Mouse (Mus musculus) forebrain, postnatal 0 days (tissue): ENCODE measurements around the gene Lig1. TPM values are rescaled to one million over a fixed set of nuclear protein-coding genes. Genes with fewer than 3 reads are reported as not detected.

Experiments used
- ATAC-seq: fragments of 200-750 bp; cut with Nextera tagmentation; 2 replicates; pipeline ENCODE4 v1.8.0; 2017; ENCODE audit warnings: mild to moderate bottlenecking, moderate library complexity
- DNase-seq: peaks from one replicate; pipeline ENCODE4 v3.0.0-alpha.2; 2015
- H3K27ac ChIP-seq: fragments of 300-500 bp; sonication (generic); 2 replicates; pipeline ENCODE4 v1.5.1; 2014; ENCODE audit warnings: low read depth, mild to moderate bottlenecking, antibody characterized with exemption, low read length, moderate library complexity, mixed read lengths
- H3K27me3 ChIP-seq: fragments of 300-500 bp; sonication (generic); 2 replicates; pipeline ENCODE4 v1.6.1; 2014; ENCODE audit warnings: mild to moderate bottlenecking, low read length, mixed read lengths; ENCODE audit not compliant: insufficient read depth
- H3K36me3 ChIP-seq: fragments of 300-500 bp; sonication (generic); 2 replicates; pipeline ENCODE4 v1.6.1; 2014; ENCODE audit warnings: mild to moderate bottlenecking, moderate library complexity; ENCODE audit not compliant: insufficient read depth
- H3K4me1 ChIP-seq: fragments of 300-500 bp; sonication (generic); 2 replicates; pipeline ENCODE4 v1.6.1; 2014; ENCODE audit warnings: antibody characterized with exemption; ENCODE audit not compliant: insufficient read depth
- H3K4me2 ChIP-seq: fragments of 300-500 bp; sonication (generic); 2 replicates; pipeline ENCODE4 v1.6.1; 2014; ENCODE audit warnings: low read depth, mild to moderate bottlenecking, moderate library complexity
- H3K4me3 ChIP-seq: fragments of 300-500 bp; sonication (generic); 2 replicates; pipeline ENCODE4 v1.5.1; 2014; ENCODE audit warnings: low read depth, low read length, mixed read lengths
- H3K9ac ChIP-seq: fragments of 300-500 bp; sonication (generic); 2 replicates; pipeline ENCODE4 v1.6.1; 2014; ENCODE audit warnings: mild to moderate bottlenecking
- H3K9me3 ChIP-seq: fragments of 300-500 bp; sonication (generic); 2 replicates; pipeline ENCODE4 v1.6.1; 2016; ENCODE audit warnings: low read length
- CTCF ChIP-seq: sonication (generic); IDR thresholded peaks from 2 replicates; pipeline ENCODE4 v1.5.1; 2016; ENCODE audit warnings: antibody characterized with exemption, control low read depth, low read depth
- polyA plus RNA-seq: library from polyadenylated mRNA; unstranded; fragments of >200 nt; fragmentation: Nextera tagmentation; extraction: Ambion mirVana; gene quantifications from 2 replicates; pipeline ENCODE4 v1.2.1, GENCODE M21; 2015
- total RNA-seq: library from RNA; depleted of rRNA; stranded (reverse); fragments of >200 nt; gene quantifications from 2 replicates; pipeline ENCODE4 v1.2.3, GENCODE M21; 2014; rRNA removed

Gene Lig1
- total and polyA plus RNA-seq, 2 experiments from 2014 or later: 9.6 to 26.2 TPM

DNA sequence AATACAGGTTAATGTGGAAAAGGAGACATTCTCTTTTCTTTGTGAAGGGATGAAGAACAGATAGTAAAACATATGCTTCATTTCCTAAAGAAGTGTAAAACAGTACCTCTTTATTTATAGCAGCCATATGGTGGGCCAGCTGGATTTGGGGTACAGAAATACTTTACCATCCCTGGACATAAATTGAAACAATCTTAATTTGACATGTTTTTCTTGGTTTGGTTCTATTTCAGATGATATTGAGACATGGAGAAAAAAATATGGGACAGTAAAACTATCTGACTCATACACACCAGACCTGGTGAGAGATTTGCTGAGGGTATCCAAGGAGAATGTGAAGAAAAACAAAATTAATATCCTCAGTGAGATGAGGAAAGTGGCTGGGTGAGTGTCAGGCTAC is 78.9 kb downstream of the Lig1 start:
- Histone ChIP-seq H3K4me1 (no peaks in the 10 kb centered on the region), H3K4me3 (no peak overlapping the region), H3K9me3 (0 out of 2 replicates have a peak, but pooled peaks cover 5% of the 10 kb centered on the region), H3K27me3 (no peaks in the 10 kb centered on the region), H3K9ac (no peak overlapping the region), H3K36me3 (no peaks in the 10 kb centered on the region), H3K27ac (no peak overlapping the region), H3K4me2 (no peak overlapping the region)
- TF ChIP-seq CTCF: no peak
- DNase-seq (peak; percentile 10), ATAC-seq (peak; percentile 42)

Other genes starting within 250 kb of the Lig1 start
- gene Chmp2a, start 242.5 kb upstream of the Lig1 start, total RNA-seq: 131 and 160 TPM in 2 replicates
- 210 and 239 TPM in 2 replicates for gene Chmp2a, start 242.5 kb upstream of the Lig1 start, polyA plus RNA-seq
- gene Ube2m, start 239.0 kb upstream of the Lig1 start, total RNA-seq: 336 and 344 TPM in 2 replicates
- gene Ube2m, start 239.0 kb upstream of the Lig1 start, polyA plus RNA-seq: 130 and 132 TPM in 2 replicates
- gene Mzf1, start 222.5 kb upstream of the Lig1 start, total RNA-seq: 11.8 and 15.1 TPM in 2 replicates
- 10.1 and 12.9 TPM in 2 replicates for gene Mzf1, start 222.5 kb upstream of the Lig1 start, polyA plus RNA-seq
- gene Vmn1r85, start 182.1 kb upstream of the Lig1 start, total RNA-seq: 0.14 and 0.23 TPM in 2 replicates
- 0.05 and 0.12 TPM in 2 replicates for gene Vmn1r85, start 182.1 kb upstream of the Lig1 start, polyA plus RNA-seq
- not detected in 2 replicates for gene Vmn1r86, start 157.4 kb upstream of the Lig1 start, total RNA-seq
- gene Vmn1r86, start 157.4 kb upstream of the Lig1 start, polyA plus RNA-seq: not detected in 2 replicates
- not detected in 2 replicates for gene Vmn1r87, start 137.1 kb upstream of the Lig1 start, total RNA-seq
- gene Vmn1r87, start 137.1 kb upstream of the Lig1 start, polyA plus RNA-seq: not detected in 2 replicates
- gene Vmn1r88, start 117.7 kb upstream of the Lig1 start, total RNA-seq: not detected in 2 replicates
- gene Vmn1r88, start 117.7 kb upstream of the Lig1 start, polyA plus RNA-seq: not detected in 2 replicates
- gene Vmn1r89, start 64.3 kb upstream of the Lig1 start, total RNA-seq: not detected in 2 replicates
- gene Vmn1r89, start 64.3 kb upstream of the Lig1 start, polyA plus RNA-seq: not detected in 2 replicates
- gene Zswim9, start 1.4 kb downstream of the Lig1 start, total RNA-seq: 8.9 and 15.3 TPM in 2 replicates
- gene Zswim9, start 1.4 kb downstream of the Lig1 start, polyA plus RNA-seq: 5.0 and 8.2 TPM in 2 replicates
- 0.46 and 0.48 TPM in 2 replicates for gene Pla2g4c, start 47.4 kb downstream of the Lig1 start, total RNA-seq
- gene Pla2g4c, start 47.4 kb downstream of the Lig1 start, polyA plus RNA-seq: 0.13 TPM in 1 of 2 replicates, not detected in the other
- not detected in 2 replicates for gene Cabp5, start 120.8 kb downstream of the Lig1 start, total RNA-seq
- gene Cabp5, start 120.8 kb downstream of the Lig1 start, polyA plus RNA-seq: not detected in 2 replicates
- gene Bsph1, start 173.6 kb downstream of the Lig1 start, total RNA-seq: not detected in 2 replicates
- gene Bsph1, start 173.6 kb downstream of the Lig1 start, polyA plus RNA-seq: not detected in 2 replicates